ENCODE assay signal across 23 mouse cellular contexts in genomic region chr9:10448987-10449563, GRCm38 (mm10).
DNase-seq lines count a peak whose midpoint lies in the region; ATAC-seq and TF ChIP-seq lines count a peak whose summit lies in the region.
"Had no signal": no experiment of that assay in that cellular context is flagged by ENCODE, and none has a peak within 500 bp of the region (broad histone marks: within the 10 kb centered on the region; RNA-seq: fewer than 3 reads in every experiment).

No protein-coding gene starts in this region.

- H3K4me2 ChIP-seq in hindbrain, embryonic 13.5 days = no peak overlapping the region
- no peak overlapping the region for H3K4me2 ChIP-seq in hindbrain, embryonic 12.5 days (replicated peaks)
- H3K4me2 ChIP-seq: forebrain, embryonic 15.5 days; heart, embryonic 12.5 days; intestine, embryonic 15.5 days; stomach, embryonic 15.5 days had no signal

- H3K4me3 ChIP-seq in hindbrain, embryonic 13.5 days = no peak overlapping the region
- no peak overlapping the region for H3K4me3 ChIP-seq in hindbrain, embryonic 12.5 days
- H3K4me3 ChIP-seq in ES-Bruce4 (ENCODE audit: low read depth, low read length) = no peak overlapping the region
- H3K4me3 ChIP-seq: forebrain, embryonic 15.5 days; heart, embryonic 12.5 days; intestine, embryonic 15.5 days; stomach, embryonic 15.5 days had no signal

- peak; percentile 87 for TF ChIP-seq EP300 in ES-Bruce4 (IDR thresholded peaks at IDR 0.05; ENCODE audit: insufficient read depth, low read depth, low read length)

- no peak for TF ChIP-seq POLR2A in ES-Bruce4 (IDR thresholded peaks at IDR 0.05; ENCODE audit: insufficient read depth, low read length)

- peak; percentile 95 for DNase-seq in ES-CJ7 (ENCODE audit: low read depth, low spot score)
- peak; percentile 23 for DNase-seq in embryo, embryonic 10.5 days (ENCODE audit: low spot score)
- no peak for DNase-seq in heart, postnatal 10 days
- no peak for DNase-seq in gastrocnemius, postnatal 14 days
- DNase-seq: adrenal gland, postnatal 10 days; cerebellum, adult 2 months; cerebellum, postnatal 36 days; gastrocnemius, postnatal 25 days; heart, adult 18-20 months; heart, postnatal 14 days; kidney, adult 8-10 months; kidney, postnatal 10 days; lung, postnatal 4 days; thymus, postnatal 25 days had no signal

- 0 out of 2 replicates have a peak, but pooled peaks have one; percentile 28 for ATAC-seq in hindbrain, embryonic 13.5 days (ENCODE audit: low FRiP score)
- ATAC-seq in hindbrain, embryonic 12.5 days (ENCODE audit: low FRiP score) = no peak
- ATAC-seq: activated CD4-positive, CD25-positive, alpha-beta regulatory T cell, adult 4 months; forebrain, embryonic 15.5 days; hindbrain, embryonic 16.5 days; intestine, embryonic 15.5 days had no signal

- H3K9ac ChIP-seq in hindbrain, embryonic 13.5 days = no peak overlapping the region
- H3K9ac ChIP-seq in hindbrain, embryonic 12.5 days = no peak overlapping the region
- no peak overlapping the region for H3K9ac ChIP-seq in ES-Bruce4 (ENCODE audit: low read depth, poor library complexity, severe bottlenecking)
- H3K9ac ChIP-seq: forebrain, embryonic 15.5 days; heart, embryonic 12.5 days; intestine, embryonic 15.5 days; stomach, embryonic 15.5 days had no signal

- intact Hi-C loops in heart, postnatal 10 days (cut with DNase I) = no loop called here
- intact Hi-C loops in gastrocnemius, postnatal 14 days (cut with DNase I; ENCODE audit: low total_unique reads) = no loop called here

- no peaks in the 10 kb centered on the region for H3K36me3 ChIP-seq in hindbrain, embryonic 13.5 days
- no peaks in the 10 kb centered on the region for H3K36me3 ChIP-seq in hindbrain, embryonic 12.5 days
- no peaks in the 10 kb centered on the region for H3K36me3 ChIP-seq in ES-Bruce4 (ENCODE audit: control insufficient read depth, insufficient read depth, low read length, poor library complexity, severe bottlenecking)
- H3K36me3 ChIP-seq: forebrain, embryonic 15.5 days; heart, embryonic 12.5 days; intestine, embryonic 15.5 days; stomach, embryonic 15.5 days had no signal

- 0 out of 2 replicates have a peak, but pooled peaks cover 4% of the 10 kb centered on the region for H3K4me1 ChIP-seq in hindbrain, embryonic 13.5 days (replicated peaks)
- peaks cover 2% of the 10 kb centered on the region; the same call in 1 of the 2 replicates for H3K4me1 ChIP-seq in hindbrain, embryonic 12.5 days
- peaks cover 3% of the 10 kb centered on the region for H3K4me1 ChIP-seq in ES-Bruce4 (ENCODE audit: control insufficient read depth, insufficient read depth, low read length)
- H3K4me1 ChIP-seq: heart, embryonic 12.5 days; intestine, embryonic 15.5 days; stomach, embryonic 15.5 days had no signal

- WGBS in hindbrain, embryonic 13.5 days = 29% methylated on average over 3 of the region's 3 CpGs
- 33% methylated on average over 3 of the region's 3 CpGs for WGBS in hindbrain, embryonic 12.5 days

- H3K27me3 ChIP-seq in hindbrain, embryonic 13.5 days = no peaks in the 10 kb centered on the region
- no peaks in the 10 kb centered on the region for H3K27me3 ChIP-seq in hindbrain, embryonic 12.5 days
- H3K27me3 ChIP-seq in ES-Bruce4 (ENCODE audit: control insufficient read depth, insufficient read depth, low read length, poor library complexity, severe bottlenecking) = no peaks in the 10 kb centered on the region
- H3K27me3 ChIP-seq: forebrain, embryonic 15.5 days; heart, embryonic 12.5 days; intestine, embryonic 15.5 days; stomach, embryonic 15.5 days had no signal

- no peak overlapping the region for H3K27ac ChIP-seq in hindbrain, embryonic 13.5 days
- no peak overlapping the region for H3K27ac ChIP-seq in hindbrain, embryonic 12.5 days
- peak overlapping the region; percentile 77 for H3K27ac ChIP-seq in ES-Bruce4 (ENCODE audit: insufficient read depth, low read length)
- H3K27ac ChIP-seq: forebrain, embryonic 15.5 days; intestine, embryonic 15.5 days; stomach, embryonic 15.5 days had no signal

- no peaks in the 10 kb centered on the region for H3K9me3 ChIP-seq in hindbrain, embryonic 13.5 days
- H3K9me3 ChIP-seq in hindbrain, embryonic 12.5 days (replicated peaks) = no peaks in the 10 kb centered on the region
- no peaks in the 10 kb centered on the region for H3K9me3 ChIP-seq in ES-Bruce4 (replicated peaks; ENCODE audit: control insufficient read depth, insufficient read depth, low read length, poor library complexity, severe bottlenecking)
- H3K9me3 ChIP-seq: forebrain, embryonic 15.5 days; heart, embryonic 12.5 days; intestine, embryonic 15.5 days; stomach, embryonic 15.5 days had no signal

- no peak for TF ChIP-seq CTCF in ES-Bruce4 (IDR thresholded peaks at IDR 0.05; ENCODE audit: low read depth, low read length)

Comparison
In these comparisons a context has a peak if more than half of its experiments do, and no peak if none do; other contexts are left out.
1. DNase-seq: peak in ES-CJ7 (single experiment) and embryo, embryonic 10.5 days (single experiment); none in heart, postnatal 10 days (0 of 2) and gastrocnemius, postnatal 14 days (single experiment).